Mouse (Mus musculus): ENCODE measurements around the gene Atl1.

- TF ChIP-seq CTCF (conservative IDR thresholded peaks at IDR 0.05; ENCODE audit: insufficient read depth, insufficient read length, low read depth, low read length), result no peak
- TF ChIP-seq POLR2A (IDR thresholded peaks at IDR 0.05; ENCODE audit: low read depth, low read length), result no peak
Measured at GRCm38 (mm10) chr12:69911906-69912305, 19.5 kb downstream of the Atl1 start.

Data from kidney, adult 2 months (tissue).